Mouse (Mus musculus) layer of hippocampus, adult 2 months (tissue): ENCODE results near the gene St6galnac5. TPM values are rescaled to one million over a fixed set of nuclear protein-coding genes. Genes with fewer than 3 reads are reported as not detected.

ENCODE experiments used
- DNase-seq, 2 experiments: peaks; one replicate each; pipeline ENCODE4 v3.0.0; 2022; ENCODE audit warnings: low spot score in 2 of 2
- H3K27ac ChIP-seq: fragments of 200-600 bp; 2 replicates; pipeline ENCODE4 v1.8.1; 2022
- H3K4me3 ChIP-seq: fragments of 200-600 bp; 2 replicates; pipeline ENCODE4 v1.8.1; 2022; ENCODE audit warnings: mild to moderate bottlenecking
- CTCF ChIP-seq: fragments of 200-600 bp; conservative IDR thresholded peaks from 2 replicates; pipeline ENCODE4 v1.8.1; 2022; ENCODE audit warnings: antibody characterized with exemption, mild to moderate bottlenecking, moderate library complexity
- long read RNA-seq, 2 experiments: library from polyadenylated mRNA; stranded (forward); transcript quantifications; one replicate each; pipeline ENCODE4 v2.0.0; 2021; ENCODE audit warnings: borderline mapping rate in 2 of 2
- total RNA-seq, 2 experiments: library from RNA; stranded (reverse); gene quantifications; 2 replicates each; pipeline ENCODE4 v1.2.3; 2021

St6galnac5 gene
- 100 to 1,000 TPM; 125 to 133 TPM for total RNA-seq
- long read RNA-seq, experiment 1, full-length matches to known transcripts = 53 of 100 reads
- long read RNA-seq, experiment 1, partial matches to known transcripts = 19 of 100 reads
- long read RNA-seq, experiment 1, other reads (novel, unspliced or antisense) = 28 of 100 reads
- long read RNA-seq, experiment 2, full-length matches to known transcripts = 85 of 129 reads
- long read RNA-seq, experiment 2, partial matches to known transcripts = 17 of 129 reads
- long read RNA-seq, experiment 2, other reads (novel, unspliced or antisense) = 27 of 129 reads

DNA sequence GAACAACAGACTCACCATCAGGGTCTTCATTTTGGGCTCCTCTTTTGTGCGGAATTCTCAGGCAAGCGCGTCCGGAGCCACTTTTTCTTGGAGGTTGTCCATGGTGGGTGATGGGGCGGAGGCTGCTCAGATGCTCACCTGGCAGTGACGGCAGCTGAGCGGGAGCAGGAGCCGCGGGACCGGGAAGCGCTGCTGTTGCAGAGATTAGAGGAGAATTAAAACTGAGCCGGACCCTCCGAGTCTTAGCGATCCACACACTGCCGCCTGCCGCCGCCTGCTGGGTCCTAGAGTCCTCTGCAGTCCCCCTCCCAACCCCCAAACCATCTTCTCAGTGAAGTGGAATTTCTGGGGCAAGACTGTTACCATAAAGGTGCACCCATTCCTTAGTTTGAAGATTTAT is at the start of gene St6galnac5:
Gene St6galnac5 (minus strand): TSS at position 259 of the 400 bp plus-strand sequence.
- TF ChIP-seq CTCF = peak; percentile 81
- DNase-seq = peak; percentile 65 to 75
- H3K27ac ChIP-seq = peak within 1 kb of the TSS; percentile 97
- peak within 1 kb of the TSS; percentile 69 for H3K4me3 ChIP-seq

DNA sequence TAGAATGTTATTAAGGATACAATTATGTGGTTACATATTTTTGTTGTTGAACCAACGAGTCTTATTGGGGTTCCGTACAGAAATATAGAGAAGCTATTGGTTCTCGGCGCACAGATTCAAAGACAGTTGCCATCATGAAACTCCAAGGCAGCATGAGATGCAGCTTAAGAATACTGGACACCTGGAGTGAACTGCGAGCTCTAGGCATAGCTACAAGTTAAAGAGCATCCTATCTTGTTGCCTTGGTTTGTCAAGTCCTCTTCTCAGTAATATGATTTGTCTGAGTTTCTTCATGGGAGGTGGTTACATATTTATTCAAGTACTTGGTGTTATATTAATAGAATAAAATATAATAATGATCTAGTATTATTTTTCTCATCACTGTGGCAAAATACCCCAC is 48.7 kb upstream of the St6galnac5 start:
- no peak overlapping the region for H3K4me3 ChIP-seq
- DNase-seq = no peak
- H3K27ac ChIP-seq = no peak overlapping the region
- TF ChIP-seq CTCF = no peak

DNA sequence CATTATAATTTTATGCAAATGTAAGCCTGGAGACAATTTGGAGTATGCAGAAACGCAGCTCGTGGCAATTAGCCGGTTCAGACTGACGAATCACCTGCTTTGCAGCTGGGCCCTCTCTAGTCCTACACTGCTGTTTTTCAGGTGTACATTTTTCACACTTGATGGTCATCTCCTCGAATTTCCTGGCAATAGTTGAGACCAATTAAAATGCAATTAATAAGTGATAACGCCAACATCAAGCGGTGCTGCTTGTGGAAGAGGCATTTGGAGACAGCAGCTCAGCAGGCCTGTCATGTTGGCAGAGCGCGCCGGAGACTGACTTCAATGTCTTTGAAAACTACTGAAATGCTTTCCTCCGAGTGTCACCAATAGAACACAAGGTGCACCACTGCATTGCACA is 42.0 kb upstream of the St6galnac5 start:
- Histone ChIP-seq H3K27ac (no peak overlapping the region), H3K4me3 (no peak overlapping the region)
- no peak for DNase-seq
- TF ChIP-seq CTCF = no peak

DNA sequence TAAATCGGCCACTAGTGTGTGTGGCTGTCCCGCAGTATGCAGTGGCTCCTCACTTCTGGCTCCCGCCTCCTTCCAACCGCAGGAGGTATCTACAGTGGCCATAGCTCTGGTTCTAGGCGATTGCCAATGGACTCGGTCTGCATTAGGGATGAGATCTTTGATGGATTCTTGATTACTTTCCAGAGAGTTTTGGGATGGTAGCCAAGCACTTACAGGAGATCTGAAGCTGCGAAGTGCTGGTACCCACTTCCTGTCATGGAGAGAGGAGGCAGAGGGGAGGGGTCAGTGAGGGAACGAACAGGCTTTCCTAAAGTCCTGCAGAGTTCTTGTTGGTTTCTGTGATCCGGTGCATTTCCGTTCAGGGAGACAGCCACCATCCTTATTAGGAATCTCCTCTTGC is 36.0 kb upstream of the St6galnac5 start:
- H3K27ac ChIP-seq = no peak overlapping the region
- H3K4me3 ChIP-seq = peak overlapping the region; percentile 1; the same call in 1 of the 2 replicates
- no peak for DNase-seq
- no peak for TF ChIP-seq CTCF

DNA sequence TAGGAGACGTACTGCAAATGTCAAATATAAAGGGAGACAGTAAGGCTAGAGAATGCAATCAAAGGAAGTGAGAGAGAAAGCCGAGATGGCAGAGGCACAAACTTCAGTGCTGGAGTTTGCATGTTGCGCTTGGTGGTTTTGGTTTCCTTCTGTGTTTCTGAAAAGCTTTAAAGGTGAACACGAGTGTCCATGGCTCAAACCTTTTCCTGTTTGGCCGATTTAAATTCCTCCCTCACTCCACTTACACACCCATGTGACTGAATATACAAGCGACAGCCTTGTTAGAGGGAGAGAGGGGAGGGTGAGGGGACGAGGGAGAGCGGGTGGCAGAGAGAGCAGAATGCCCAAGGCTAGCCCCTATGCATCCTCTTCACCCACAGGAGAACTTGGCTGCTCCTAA is 34.3 kb upstream of the St6galnac5 start:
- TF ChIP-seq CTCF = no peak
- no peak overlapping the region for H3K4me3 ChIP-seq
- DNase-seq = no peak
- no peak overlapping the region for H3K27ac ChIP-seq

DNA sequence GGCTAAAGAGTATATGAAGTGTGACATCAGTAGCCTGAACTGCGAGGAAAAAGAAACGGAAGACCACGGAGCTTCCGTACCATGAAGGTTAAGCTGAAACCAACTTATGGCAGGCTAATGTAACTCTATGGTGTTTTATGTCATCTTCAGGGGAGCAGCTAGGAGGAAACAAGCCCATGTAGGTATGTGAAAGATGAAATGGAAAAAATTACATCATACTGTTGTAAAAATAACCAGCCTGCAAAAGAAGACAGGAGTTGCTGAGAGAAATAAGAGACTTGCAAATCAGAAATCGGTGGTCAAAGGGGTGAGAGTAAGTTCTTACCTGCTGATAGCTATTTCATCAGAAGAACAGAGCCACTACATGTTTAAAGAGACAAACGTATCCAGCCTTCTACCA is 24.8 kb upstream of the St6galnac5 start:
- TF ChIP-seq CTCF = no peak
- H3K27ac ChIP-seq = no peak overlapping the region
- H3K4me3 ChIP-seq = no peak overlapping the region
- DNase-seq = no peak

DNA sequence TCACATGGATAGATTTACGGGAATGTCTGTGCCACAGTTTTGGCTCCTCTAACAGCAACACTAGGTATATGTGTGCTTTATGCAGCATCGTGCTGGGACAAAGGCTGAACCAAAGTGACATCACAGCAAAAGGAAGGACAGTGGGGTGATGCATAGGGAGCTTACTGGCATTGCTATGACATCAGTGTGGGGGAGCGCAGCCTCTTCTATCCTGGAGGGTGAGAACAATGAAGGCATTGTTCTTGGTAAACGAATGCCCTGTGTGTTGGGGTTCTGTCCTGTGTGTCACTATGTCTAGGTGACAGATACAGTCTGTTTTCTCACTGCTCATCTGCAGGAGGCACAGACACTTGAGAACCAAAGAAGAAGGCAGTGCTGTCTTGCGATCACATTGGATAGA is 16.9 kb upstream of the St6galnac5 start:
- Histone ChIP-seq H3K4me3 (no peak overlapping the region), H3K27ac (no peak overlapping the region)
- no peak for DNase-seq
- TF ChIP-seq CTCF = no peak

DNA sequence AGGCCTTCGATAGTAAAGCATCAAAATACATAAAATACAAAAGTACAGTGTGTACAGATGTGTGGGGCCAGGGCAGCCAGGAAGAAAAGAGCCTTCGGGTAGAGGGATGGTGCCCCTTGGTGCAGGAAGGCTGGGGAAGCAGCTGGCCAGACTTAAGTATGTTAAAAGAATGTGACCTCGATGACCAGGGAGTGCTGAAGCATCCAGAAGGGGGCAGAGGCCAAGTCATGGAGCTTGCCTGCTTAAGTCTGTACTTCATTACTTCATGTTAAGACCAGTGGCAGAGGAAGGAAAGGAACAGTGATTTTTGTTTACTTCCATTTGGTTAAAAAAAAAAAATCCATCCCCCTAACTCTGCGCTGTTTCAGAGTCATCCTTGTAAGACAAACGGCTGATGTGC is 16.1 kb upstream of the St6galnac5 start:
- no peak overlapping the region for H3K27ac ChIP-seq
- no peak for TF ChIP-seq CTCF
- H3K4me3 ChIP-seq = no peak overlapping the region

DNA sequence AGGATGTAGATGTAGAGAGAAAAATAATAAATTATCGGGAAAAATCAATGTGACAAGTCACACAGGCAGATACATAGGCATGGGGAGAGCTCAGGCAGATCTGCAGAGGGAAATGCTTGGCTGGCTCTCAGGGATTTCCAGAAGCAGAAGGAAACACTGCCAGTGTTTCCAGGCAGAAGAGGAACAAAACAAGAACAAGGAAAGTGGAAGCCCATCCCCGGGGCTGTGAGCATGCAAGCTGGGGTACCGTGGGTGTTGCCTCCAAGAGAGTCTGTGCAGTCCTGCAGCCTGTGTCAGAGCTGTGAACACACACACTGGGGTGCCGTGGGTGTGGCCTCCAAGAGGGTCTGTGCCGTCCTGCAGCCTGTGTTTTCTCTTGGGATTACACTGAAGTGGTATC is 11.6 kb upstream of the St6galnac5 start:
- H3K4me3 ChIP-seq = no peak overlapping the region
- peak overlapping the region; percentile 55; the same call in 1 of the 2 replicates for H3K27ac ChIP-seq
- no peak; the same call in 1 of the 2 replicates for TF ChIP-seq CTCF
- peak; percentile 46 to 71 for DNase-seq

More for the DNA sequence above, 16.1 kb upstream of the St6galnac5 start:
- no peak for DNase-seq

DNA sequence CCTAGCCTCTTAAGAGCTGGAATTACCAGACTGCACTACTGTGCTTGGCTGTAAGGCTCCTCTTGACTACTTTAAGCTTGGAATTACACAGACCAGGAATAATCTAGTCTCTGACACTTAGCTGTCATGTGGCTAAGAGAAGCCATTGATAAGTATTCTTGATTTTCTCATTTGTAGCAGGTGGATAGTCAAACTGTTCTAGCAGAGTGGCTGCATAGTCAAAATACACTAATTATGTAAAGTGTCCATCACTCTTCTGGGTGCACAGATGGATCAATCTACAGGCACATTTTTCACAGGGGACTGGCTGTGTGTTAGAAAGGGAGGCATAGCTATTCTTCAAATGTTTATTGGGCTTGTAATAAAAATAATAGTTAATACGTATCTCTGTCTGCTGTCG is 8.7 kb upstream of the St6galnac5 start:
- DNase-seq = peak in 1 of 2 experiments; percentile 54
- Histone ChIP-seq H3K27ac (peak overlapping the region; percentile 55), H3K4me3 (no peak overlapping the region)
- TF ChIP-seq CTCF = no peak

DNA sequence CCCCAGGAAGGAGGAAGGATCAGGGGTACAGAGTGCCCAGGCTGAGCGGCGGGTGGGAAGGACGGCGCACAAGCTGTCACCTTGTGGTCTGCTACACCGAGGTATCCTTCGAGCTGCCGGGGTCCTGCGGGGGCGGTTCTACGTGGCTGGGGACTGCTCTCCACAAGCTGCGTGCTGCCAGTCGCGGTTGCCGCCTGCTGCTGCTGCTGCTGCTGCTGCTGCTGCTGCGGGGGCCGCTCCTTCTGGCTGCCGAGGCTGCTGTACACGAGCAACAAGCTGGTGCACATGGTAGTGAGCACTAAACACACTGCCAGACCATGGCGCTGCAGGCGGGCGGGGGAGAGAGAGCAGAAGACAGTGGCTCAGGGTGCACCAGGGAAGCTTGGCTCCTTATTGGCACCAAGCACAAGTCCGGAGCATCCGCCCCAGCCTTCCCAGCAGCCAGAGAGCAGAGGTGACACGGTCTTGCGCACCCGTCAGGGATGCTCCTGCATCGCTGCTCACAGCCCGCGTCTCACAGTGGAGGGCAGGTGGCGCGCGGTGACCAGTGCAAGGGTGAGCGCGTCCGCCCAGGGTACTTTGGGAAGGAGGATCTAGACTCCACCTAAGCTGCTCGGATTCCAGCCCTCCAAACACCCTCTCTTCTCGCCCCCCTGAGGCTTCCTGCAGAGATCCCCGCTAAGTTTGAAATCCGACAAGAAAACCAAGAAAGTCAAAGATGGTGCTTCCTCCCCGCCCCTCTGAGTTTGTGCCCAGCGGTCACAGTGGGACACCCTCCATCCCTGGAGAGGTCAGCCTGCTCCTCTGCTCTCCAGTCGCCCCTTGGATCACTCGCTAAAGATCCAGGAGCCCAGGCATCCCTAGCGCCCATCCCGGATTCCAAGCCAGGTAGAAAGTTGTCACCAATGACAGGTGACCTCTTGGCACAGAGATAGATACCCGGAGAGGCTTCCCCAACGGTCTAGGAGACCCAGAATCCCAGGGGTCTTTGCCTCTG is 770 bp downstream of the St6galnac5 start:
- peak; percentile 59 to 66 for DNase-seq
- peak; percentile 39 for TF ChIP-seq CTCF
- Histone ChIP-seq H3K27ac (peak overlapping the region; percentile 97), H3K4me3 (peak overlapping the region; percentile 69)

DNA sequence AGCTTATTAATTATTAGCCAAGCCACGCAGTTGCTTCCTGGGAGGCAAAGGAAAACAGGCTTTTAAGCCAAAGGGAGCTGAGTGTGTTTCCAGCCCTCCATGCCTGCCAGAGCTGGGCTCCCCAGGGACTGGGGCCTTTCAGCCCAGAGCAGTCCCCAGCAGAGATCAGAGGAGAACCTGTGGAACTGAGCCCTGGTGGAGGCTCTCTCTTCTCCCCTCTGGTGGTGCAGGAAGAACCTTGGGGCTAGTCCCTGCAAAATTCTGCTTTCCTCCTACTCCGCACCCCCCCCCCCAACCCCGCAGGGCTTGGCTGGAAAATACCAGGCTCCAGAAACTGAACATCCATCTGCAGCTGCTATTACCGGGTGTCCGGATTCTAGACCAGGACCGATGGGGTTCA is 1.6 kb downstream of the St6galnac5 start:
- Histone ChIP-seq H3K4me3 (peak overlapping the region; percentile 69), H3K27ac (peak overlapping the region; percentile 97)
- TF ChIP-seq CTCF = peak; percentile 63
- peak in 1 of 2 experiments; percentile 47 for DNase-seq

DNA sequence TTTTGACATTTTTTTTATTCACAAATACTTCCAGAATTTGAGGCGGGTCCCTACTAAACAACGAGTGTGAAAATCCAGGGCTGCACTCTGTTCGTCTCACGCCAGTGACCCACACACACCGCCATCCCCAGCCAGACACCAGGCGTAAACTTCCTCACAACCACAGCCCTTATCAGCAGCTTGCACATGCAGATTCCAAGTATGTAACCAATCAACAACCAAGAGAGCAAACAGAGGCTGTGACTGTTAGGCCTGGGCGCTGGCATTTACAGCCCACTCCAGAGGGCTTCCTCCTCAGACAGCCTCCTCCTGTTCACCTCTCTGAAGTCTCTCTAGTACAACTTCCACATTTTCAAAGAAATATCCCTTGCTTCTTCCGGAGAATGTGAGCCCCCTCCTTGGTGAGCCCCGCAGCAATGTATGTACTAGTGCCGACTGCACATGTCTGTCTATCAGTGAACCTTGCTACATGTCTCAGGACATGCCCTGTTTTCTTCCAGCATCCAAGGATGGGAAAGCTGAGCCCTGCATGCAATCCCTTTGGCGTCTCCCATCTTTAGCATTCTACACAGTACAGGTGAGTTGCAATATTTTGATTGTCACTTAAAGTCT is 2.5 kb downstream of the St6galnac5 start:
- Histone ChIP-seq H3K27ac (peak overlapping the region; percentile 97), H3K4me3 (peak overlapping the region; percentile 69)
- no peak for TF ChIP-seq CTCF
- no peak for DNase-seq
